Mouse (Mus musculus): Measurements from ENCODE around the gene D930048N14Rik. TPM values are rescaled to one million over a fixed set of nuclear protein-coding genes. Genes with fewer than 3 reads are reported as not detected.

Gene D930048N14Rik
- 0.39 and 0.89 TPM in 2 replicates for polyA plus RNA-seq (2012)

DNA sequence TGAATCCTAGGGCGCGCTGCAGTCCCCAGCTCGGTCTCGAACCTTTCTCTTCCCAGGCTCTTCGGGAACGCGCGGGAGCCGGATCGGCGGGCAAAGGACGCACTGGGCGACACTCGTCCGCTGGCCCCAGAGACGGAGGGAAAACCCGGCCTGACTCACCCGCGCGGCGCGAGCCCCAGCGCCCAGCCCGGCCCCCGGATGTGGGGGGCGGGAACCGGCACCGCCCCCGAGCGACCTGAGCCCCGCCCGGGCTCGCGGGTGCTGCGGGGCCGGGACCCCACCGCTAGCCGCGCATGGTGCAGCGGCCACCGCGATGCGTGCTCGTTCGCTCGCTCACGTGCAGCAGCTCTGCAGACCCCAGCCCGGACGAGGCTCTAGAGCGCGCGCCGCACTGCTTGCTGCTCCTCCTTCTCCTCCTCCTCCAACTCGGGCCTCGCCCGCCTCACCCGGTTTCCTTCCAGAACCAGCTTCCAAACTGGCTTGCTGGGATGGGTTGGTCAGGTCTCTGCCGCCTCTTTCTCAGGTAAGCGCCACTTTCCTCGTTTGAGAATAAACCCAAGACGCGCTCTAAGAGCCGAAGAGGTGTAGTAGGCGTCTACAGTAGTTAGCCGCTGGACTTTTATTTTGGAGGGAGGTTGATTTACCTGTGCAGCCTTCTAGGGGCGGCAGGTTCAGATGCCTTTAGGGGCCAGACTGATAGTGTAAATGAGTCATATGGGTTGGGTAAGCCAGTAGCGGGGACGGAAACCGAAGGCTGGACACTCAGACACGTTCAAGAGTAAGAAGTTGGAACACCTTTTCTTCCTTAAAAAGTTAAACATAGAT lies at the start of gene D930048N14Rik, which contains the start of gene N4bp3:
Gene D930048N14Rik, plus strand, starts transcription at position 264 of the 825 bp plus-strand sequence.
Gene N4bp3, minus strand, starts transcription at position 152 of the 825 bp plus-strand sequence.

DNA sequence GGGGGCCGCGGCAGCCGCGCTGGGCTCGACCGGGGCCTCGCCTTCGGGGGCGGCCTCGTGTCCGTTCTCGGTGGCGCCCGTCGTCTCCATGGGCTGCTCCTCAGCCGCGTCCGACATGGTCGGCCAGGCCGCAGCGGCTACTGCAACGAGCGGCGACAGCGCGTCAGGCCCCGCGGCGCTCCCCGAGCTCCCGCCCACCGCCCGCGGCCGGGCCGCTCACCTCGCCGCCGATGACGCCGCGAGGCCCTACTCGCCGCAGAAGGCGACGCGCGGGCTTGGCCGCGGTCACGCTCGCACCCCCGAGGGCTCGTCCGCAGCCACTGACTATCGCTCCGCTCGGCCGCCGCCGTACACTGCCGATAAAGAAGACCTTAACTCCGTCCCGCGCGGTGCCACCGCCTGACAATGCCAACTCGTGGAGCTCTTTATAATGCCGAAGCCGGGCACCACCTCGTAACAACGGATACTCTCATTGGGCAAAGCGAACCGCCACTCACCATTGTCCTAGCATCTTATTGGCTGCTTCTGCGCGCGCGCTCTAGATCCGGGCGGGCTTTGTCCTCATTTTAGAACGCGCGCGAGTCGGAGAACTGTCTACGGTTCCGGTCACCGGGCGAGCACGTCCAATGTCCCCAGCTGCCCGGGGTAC lies 44.2 kb upstream of the D930048N14Rik start, which contains the start of gene Hnrnpab:
Gene Hnrnpab, minus strand, starts transcription at position 401 of the 649 bp plus-strand sequence.

DNA sequence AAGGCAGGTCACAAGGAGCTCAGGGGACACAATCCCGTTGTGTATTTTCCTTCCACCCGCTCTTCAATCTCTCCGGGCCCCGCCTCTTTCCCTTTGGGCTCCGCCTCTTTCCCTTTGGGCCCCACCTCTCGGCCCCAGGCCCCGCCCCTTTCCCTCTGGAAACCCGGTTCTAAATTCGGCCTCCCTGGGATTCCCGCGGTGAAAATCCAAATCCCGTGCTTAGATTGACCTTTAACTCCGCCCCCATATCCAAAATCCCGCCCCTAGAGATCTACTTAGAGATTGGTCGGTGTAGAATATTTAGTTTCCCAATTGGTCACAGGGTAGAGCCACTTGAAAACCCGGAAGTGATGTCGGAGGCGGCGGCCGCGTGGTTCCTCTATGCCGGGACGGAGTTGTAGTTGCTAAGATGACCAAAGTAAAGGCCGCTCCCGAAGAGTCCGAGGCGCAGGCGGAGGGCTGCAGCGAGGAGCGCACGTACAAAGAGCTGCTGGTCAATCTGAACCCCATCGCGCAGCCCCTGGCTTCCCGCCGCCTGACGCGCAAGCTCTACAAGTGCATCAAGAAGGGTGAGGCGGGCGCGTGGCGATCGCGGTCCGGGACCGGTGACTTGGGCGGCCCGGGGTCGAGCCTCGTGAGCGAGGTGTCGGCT lies 31.2 kb upstream of the D930048N14Rik start, which contains the start of gene Nhp2:
Gene Nhp2, plus strand, starts transcription at position 327 of the 652 bp plus-strand sequence.

DNA sequence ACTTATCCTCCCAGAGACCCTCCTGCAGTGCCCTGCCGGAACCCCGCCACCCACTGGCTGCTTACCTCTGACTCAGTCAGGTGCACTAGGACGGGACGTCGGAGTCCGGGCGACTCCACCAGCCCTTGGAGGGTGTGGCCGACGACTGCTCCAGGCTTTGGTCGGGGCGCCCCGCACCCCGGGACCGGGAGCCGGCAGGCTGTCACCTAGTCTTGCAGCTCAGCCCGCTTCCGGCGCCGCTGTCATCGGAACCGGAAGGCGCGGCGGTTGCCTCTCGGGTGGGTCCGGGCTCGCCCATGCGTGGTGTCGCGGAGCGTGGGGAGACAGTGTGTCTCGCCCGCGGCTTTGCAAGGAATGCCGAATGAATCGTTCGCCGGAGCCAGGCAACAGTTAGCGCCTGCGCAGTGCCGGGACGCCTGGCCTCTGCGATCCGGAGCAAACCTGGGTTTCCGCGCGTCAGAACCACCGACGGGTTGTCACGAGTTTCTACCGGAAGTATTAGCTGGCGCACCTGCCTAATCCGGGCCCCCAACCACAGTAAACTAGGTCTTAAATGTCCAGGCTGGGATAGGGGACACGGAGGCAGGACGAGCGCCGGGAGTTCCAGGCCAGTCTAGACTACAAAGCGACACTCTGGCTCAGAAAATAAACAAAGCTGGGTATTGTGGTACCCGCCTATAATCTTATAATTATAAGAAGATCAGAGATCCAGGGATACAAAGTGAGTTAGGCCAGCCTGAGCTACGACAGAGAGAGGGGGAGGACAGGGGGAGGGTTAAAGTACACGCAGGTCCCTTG lies 15.0 kb upstream of the D930048N14Rik start, which contains the start of gene Rmnd5b:
Gene Rmnd5b, minus strand, starts transcription at position 372 of the 798 bp plus-strand sequence.

DNA sequence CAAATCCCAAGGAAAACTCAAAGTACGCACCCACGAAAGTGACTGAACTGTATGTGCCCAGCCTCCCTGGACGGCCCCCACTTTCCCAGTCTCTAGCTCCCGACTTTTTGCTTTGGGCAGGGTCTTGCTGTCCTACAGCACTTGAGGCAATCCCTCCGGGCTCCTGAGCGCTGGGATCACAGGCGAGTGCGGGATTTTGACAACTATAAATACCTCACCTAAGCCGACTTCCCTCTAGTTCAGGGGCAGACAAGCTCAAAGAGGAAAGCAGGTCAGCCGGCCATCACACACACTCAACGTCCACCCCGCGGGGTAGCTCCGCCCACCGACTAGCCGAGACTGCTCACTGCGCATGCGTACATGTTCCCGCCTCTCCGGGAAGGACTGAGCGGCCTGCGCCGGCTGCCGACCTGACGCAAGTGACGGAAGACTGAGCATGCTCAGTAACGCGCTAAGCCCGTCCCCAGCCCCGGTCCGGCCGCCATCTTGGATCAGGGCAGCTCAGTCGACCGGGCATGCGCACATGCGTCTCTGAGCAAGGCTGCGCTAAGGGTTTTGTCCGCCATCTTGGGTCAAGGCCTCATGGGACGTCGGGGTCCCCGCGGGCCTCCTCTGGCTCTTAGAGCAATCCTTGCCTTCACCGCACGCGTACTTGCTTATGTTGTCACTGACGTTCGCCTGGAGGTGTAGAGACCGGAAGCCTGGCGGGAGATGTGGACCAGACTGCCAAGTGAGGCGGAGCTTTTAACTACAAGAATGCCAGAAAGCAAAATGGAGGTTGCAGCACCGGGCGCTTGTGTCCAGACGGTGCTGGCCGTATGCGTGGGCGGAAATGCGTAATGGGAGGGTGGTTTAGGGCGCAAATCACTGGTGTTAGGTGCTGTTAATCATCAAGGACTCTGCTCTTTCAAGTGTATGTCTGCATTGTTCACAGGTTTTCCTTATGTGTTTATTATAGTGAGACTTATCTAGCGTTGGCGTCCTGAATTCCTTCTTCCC lies 37.9 kb downstream of the D930048N14Rik start, which contains the start of gene 0610009B22Rik:
Gene 0610009B22Rik, minus strand, starts transcription at position 545 of the 999 bp plus-strand sequence.

Other genes starting within 250 kb of the D930048N14Rik start
- 6.8 and 9.8 TPM in 2 replicates for gene Phykpl, start 66.2 kb upstream of the D930048N14Rik start, polyA plus RNA-seq (2012)
- gene Hnrnpab, start 44.1 kb upstream of the D930048N14Rik start, polyA plus RNA-seq (2012), result 1,108 and 1,319 TPM in 2 replicates
- 169 and 172 TPM in 2 replicates for gene Nhp2, start 31.2 kb upstream of the D930048N14Rik start, polyA plus RNA-seq (2012)
- 30.9 and 43.5 TPM in 2 replicates for gene Rmnd5b, start 15.1 kb upstream of the D930048N14Rik start, polyA plus RNA-seq (2012)
- 32.2 and 48.5 TPM in 2 replicates for gene N4bp3, start 112 bp upstream of the D930048N14Rik start, polyA plus RNA-seq (2012)
- gene 0610009B22Rik, start 37.9 kb downstream of the D930048N14Rik start, polyA plus RNA-seq (2012), result 1.1 and 1.9 TPM in 2 replicates
- gene Sec24a, start 112.7 kb downstream of the D930048N14Rik start, polyA plus RNA-seq (2012), result 19.9 and 22.4 TPM in 2 replicates
- gene Sar1b, start 112.7 kb downstream of the D930048N14Rik start, polyA plus RNA-seq (2012), result 4.1 and 4.4 TPM in 2 replicates
- gene Jade2, start 206.7 kb downstream of the D930048N14Rik start, polyA plus RNA-seq (2012), result 16.9 and 20.3 TPM in 2 replicates